Mouse (Mus musculus) forebrain, embryonic 12.5 days (tissue): Measurements from ENCODE around the gene Ing2. TPM values are rescaled to one million over a fixed set of nuclear protein-coding genes. Genes with fewer than 3 reads are reported as not detected.

Experiments used
- ATAC-seq: fragments of 200-750 bp; cut with Nextera tagmentation; 2 replicates; pipeline ENCODE4 v1.8.0; 2017; ENCODE audit warnings: moderate TSS enrichment; ENCODE audit not compliant: low FRiP score
- H3K27ac ChIP-seq: fragments of 300-500 bp; sonication (generic); 2 replicates; pipeline ENCODE4 v1.5.1; 2016; ENCODE audit warnings: mild to moderate bottlenecking
- H3K27me3 ChIP-seq: fragments of 300-500 bp; sonication (generic); 2 replicates; pipeline ENCODE4 v1.6.1; 2016; ENCODE audit warnings: mild to moderate bottlenecking
- H3K36me3 ChIP-seq: fragments of 300-500 bp; sonication (generic); replicated peaks from 2 replicates; pipeline ENCODE4 v1.6.1; 2016; ENCODE audit warnings: mild to moderate bottlenecking
- H3K4me1 ChIP-seq: fragments of 300-500 bp; sonication (generic); 2 replicates; pipeline ENCODE4 v1.6.1; 2016
- H3K4me2 ChIP-seq: fragments of 300-500 bp; sonication (generic); 2 replicates; pipeline ENCODE4 v1.6.1; 2016; ENCODE audit warnings: mild to moderate bottlenecking, moderate library complexity
- H3K4me3 ChIP-seq: fragments of 300-500 bp; sonication (generic); replicated peaks from 2 replicates; pipeline ENCODE4 v1.5.1; 2016; ENCODE audit warnings: mild to moderate bottlenecking
- H3K9ac ChIP-seq: fragments of 300-500 bp; sonication (generic); 2 replicates; pipeline ENCODE4 v1.6.1; 2016; ENCODE audit warnings: mild to moderate bottlenecking
- H3K9me3 ChIP-seq: fragments of 300-500 bp; sonication (generic); 2 replicates; pipeline ENCODE4 v1.6.1; 2016
- WGBS: fragments of 180-500 bp; shearing (Covaris S2); methylation state at CpG from one replicate; pipeline ENCODE4 v1.1.7; 2016; 5-methylcytosine and 5-hydroxymethylcytosine counted together
- polyA plus RNA-seq: library from polyadenylated mRNA; unstranded; fragments of >200 nt; fragmentation: Nextera tagmentation; extraction: Ambion mirVana; gene quantifications from 2 replicates; pipeline ENCODE4 v1.2.1, GENCODE M21; 2016

Ing2 gene
- polyA plus RNA-seq, 1 experiment from 2014 or later, result 13.7 TPM

DNA sequence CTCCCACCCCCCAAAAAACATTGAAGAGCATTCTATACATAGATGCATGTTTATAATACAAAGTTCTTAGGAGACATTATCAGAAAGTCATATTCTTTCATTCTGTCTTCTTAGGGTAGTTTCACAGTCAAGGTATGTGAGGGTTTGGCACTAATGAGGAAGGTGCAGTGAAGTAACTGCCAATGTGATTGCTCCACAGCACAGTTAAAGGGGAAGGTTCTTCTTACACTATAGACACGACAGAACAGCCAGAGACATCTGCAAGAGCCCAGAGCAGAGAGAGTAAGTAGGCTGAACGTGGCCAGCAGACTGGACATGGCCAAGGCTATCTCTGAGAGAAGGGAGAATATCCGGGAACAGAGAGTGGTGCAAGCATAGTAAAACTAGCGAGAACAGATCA lies 38.2 kb downstream of the Ing2 start:
- no peaks in the 10 kb centered on the region for H3K27me3 ChIP-seq
- no peaks in the 10 kb centered on the region for H3K36me3 ChIP-seq
- no peak for ATAC-seq
- peaks cover 7% of the 10 kb centered on the region; the same call in 1 of the 2 replicates for H3K9me3 ChIP-seq
- no peak overlapping the region for H3K27ac ChIP-seq
- WGBS, result 68% methylated on average over 4 of the region's 4 CpGs
- no peak overlapping the region for H3K4me3 ChIP-seq
- no peaks in the 10 kb centered on the region for H3K4me1 ChIP-seq
- no peak overlapping the region for H3K4me2 ChIP-seq
- no peak overlapping the region for H3K9ac ChIP-seq

- Histone ChIP-seq H3K4me3 (no peak overlapping the region), H3K9ac (no peak overlapping the region), H3K4me2 (no peak overlapping the region), H3K9me3 (0 out of 2 replicates have a peak, but pooled peaks cover 2% of the 10 kb centered on the region), H3K4me1 (no peaks in the 10 kb centered on the region), H3K27ac (no peak overlapping the region), H3K27me3 (no peaks in the 10 kb centered on the region), H3K36me3 (0 out of 2 replicates have a peak, but pooled peaks cover 3% of the 10 kb centered on the region)
- WGBS, result 73% methylated on average over 3 of the region's 3 CpGs
- ATAC-seq, result no peak
These were observed 39.3 kb downstream of the Ing2 start for GRCm38 (mm10) chr8:47636032-47636431.

- no peak overlapping the region for H3K9ac ChIP-seq
- H3K36me3 ChIP-seq, result 0 out of 2 replicates have a peak, but pooled peaks cover 3% of the 10 kb centered on the region
- H3K4me1 ChIP-seq, result no peaks in the 10 kb centered on the region
- peak overlapping the region; percentile 2; the same call in 1 of the 2 replicates for H3K4me2 ChIP-seq
- H3K27me3 ChIP-seq, result no peaks in the 10 kb centered on the region
- peak; percentile 58 for ATAC-seq
- H3K9me3 ChIP-seq, result 0 out of 2 replicates have a peak, but pooled peaks cover 2% of the 10 kb centered on the region
- WGBS, result 44% methylated on average over 10 of the region's 10 CpGs
- H3K4me3 ChIP-seq, result no peak overlapping the region
- H3K27ac ChIP-seq, result no peak overlapping the region
These were observed 40.5 kb downstream of the Ing2 start for GRCm38 (mm10) chr8:47634791-47635341.

GRCm38 (mm10) chr8:47621144-47621543 lies 54.2 kb downstream of the Ing2 start:
- Histone ChIP-seq H3K4me3 (no peak overlapping the region), H3K27me3 (no peaks in the 10 kb centered on the region), H3K27ac (no peak overlapping the region), H3K4me1 (no peaks in the 10 kb centered on the region), H3K4me2 (no peak overlapping the region), H3K9me3 (0 out of 2 replicates have a peak, but pooled peaks cover 5% of the 10 kb centered on the region), H3K9ac (no peak overlapping the region), H3K36me3 (no peaks in the 10 kb centered on the region)
- 100% methylated on average over 1 of the region's 1 CpGs for WGBS
- ATAC-seq, result no peak

Other genes with a start within 250 kb of the Ing2 start
- 49.4 and 50.5 TPM in 2 replicates for gene Stox2, start 229.2 kb downstream of the Ing2 start, polyA plus RNA-seq
- gene Trappc11, start 142.1 kb downstream of the Ing2 start, polyA plus RNA-seq, result 46.0 and 46.8 TPM in 2 replicates
- 44.8 and 47.9 TPM in 2 replicates for gene Rwdd4a, start 141.9 kb downstream of the Ing2 start, polyA plus RNA-seq
- 41.3 and 52.8 TPM in 2 replicates for gene Cdkn2aip, start 38.4 kb upstream of the Ing2 start, polyA plus RNA-seq
- not detected in 2 replicates for gene Cldn24, start 146.6 kb upstream of the Ing2 start, polyA plus RNA-seq
- not detected in 2 replicates for gene Cldn22, start 148.9 kb upstream of the Ing2 start, polyA plus RNA-seq